Mouse (Mus musculus): Measurements from ENCODE around the gene Tmem266. TPM values are rescaled to one million over a fixed set of nuclear protein-coding genes. Genes with fewer than 3 reads are reported as not detected.

Tmem266 gene
- total and polyA plus RNA-seq, 2 experiments from 2014 or later = 5.9 to 7.1 TPM

DNA sequence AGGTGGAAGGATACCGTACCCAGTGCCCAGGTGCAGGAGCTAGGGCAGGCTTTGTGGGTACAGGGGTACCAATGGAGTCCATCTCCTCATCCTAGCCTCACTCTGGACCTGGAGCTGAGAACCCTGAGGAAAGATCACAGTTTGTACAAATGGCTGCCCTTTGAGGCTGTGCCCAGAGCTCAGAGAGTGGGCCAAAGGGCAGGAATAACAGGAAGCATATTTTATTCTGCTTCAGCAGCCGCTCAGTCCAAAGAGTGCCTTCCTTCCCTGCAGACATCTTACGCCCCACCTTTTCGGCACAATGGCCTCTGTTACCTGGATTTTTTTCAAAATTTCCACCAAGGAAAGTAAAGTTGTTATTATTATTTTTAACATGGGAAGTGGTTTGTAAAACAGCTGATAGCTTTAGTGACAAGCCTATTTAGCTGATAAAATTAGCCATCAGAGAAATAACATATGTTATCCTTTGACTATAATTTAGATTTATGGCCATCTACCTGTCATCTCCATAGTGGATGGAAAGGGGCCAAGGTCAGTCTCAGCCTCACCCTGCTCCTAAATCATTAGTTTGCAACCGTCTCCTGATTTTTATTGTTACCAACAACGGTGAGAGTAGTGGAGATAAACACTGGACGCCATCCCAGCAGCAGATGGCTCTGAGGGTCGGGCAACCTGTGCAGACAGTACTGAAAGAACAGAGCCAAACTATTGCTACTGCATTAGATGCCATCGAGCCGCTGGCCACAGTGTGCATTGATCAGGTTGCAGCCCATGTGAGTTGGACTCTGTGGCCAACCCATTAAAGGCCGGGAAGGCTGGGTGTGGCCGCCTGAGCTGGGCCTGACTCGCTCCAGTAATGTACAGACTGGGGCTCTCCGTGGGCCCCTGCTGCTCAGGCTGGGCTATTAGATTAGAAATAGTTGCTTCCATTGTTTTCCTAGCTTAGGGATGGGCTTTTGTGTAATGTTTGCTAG lies 97.0 kb downstream of the Tmem266 start:
- 0 out of 2 replicates have a peak, but pooled peaks cover 2% of the 10 kb centered on the region for H3K9me3 ChIP-seq (ENCODE audit: low read length)
- no peak for DNase-seq (ENCODE audit: low spot score)
- H3K27ac ChIP-seq = no peak overlapping the region
- H3K4me3 ChIP-seq (ENCODE audit: low read length) = no peak overlapping the region
- H3K4me2 ChIP-seq (ENCODE audit: low read depth, low read length) = no peak overlapping the region
- H3K27me3 ChIP-seq (ENCODE audit: insufficient read depth, low read length) = no peaks in the 10 kb centered on the region
- no peak for ATAC-seq
- 70% methylated on average over 14 of the region's 14 CpGs for WGBS
- H3K4me1 ChIP-seq (ENCODE audit: insufficient read depth, low read length) = no peaks in the 10 kb centered on the region
- no peak for TF ChIP-seq CTCF (IDR thresholded peaks at IDR 0.05; ENCODE audit: low read depth)
- H3K9ac ChIP-seq (replicated peaks; ENCODE audit: low read length) = no peak overlapping the region
- H3K36me3 ChIP-seq (ENCODE audit: insufficient read depth, low read length) = no peaks in the 10 kb centered on the region

DNA sequence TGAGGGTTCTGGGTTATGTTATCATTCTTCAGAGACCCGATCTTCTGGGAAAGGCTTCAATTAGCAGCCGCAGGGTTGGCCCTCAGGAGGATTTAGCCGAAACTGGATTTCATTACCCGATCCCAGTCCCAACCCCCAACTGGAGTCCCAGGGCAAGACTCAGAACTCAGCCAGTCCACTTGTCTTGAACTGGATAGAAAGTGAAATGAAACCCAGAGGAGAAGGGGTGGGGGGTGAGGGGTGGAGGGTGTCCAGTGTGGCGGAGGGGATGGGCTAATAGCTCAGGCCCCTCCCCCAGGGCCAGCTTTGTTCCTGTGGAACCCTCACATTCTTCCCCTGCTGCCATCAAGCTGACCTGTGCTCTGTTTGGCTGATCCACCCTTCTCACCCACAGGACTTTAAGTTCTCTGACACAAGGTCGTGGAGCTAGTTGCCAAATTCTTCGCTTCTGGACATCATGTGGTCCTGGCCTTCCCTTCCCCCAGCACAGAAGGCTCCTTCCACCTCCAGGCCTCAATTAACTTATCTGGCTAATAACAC lies 98.6 kb downstream of the Tmem266 start:
- ATAC-seq (no peak), DNase-seq (ENCODE audit: low spot score) (no peak)
- no peak overlapping the region for H3K9ac ChIP-seq (replicated peaks; ENCODE audit: low read length)
- no peak for TF ChIP-seq CTCF (IDR thresholded peaks at IDR 0.05; ENCODE audit: low read depth)
- no peak overlapping the region for H3K27ac ChIP-seq
- H3K4me2 ChIP-seq (ENCODE audit: low read depth, low read length) = no peak overlapping the region
- 0 out of 2 replicates have a peak, but pooled peaks cover 2% of the 10 kb centered on the region for H3K9me3 ChIP-seq (ENCODE audit: low read length)
- no peaks in the 10 kb centered on the region for H3K36me3 ChIP-seq (ENCODE audit: insufficient read depth, low read length)
- 73% methylated on average over 7 of the region's 7 CpGs for WGBS
- no peaks in the 10 kb centered on the region for H3K27me3 ChIP-seq (ENCODE audit: insufficient read depth, low read length)
- no peak overlapping the region for H3K4me3 ChIP-seq (ENCODE audit: low read length)
- no peaks in the 10 kb centered on the region for H3K4me1 ChIP-seq (ENCODE audit: insufficient read depth, low read length)

DNA sequence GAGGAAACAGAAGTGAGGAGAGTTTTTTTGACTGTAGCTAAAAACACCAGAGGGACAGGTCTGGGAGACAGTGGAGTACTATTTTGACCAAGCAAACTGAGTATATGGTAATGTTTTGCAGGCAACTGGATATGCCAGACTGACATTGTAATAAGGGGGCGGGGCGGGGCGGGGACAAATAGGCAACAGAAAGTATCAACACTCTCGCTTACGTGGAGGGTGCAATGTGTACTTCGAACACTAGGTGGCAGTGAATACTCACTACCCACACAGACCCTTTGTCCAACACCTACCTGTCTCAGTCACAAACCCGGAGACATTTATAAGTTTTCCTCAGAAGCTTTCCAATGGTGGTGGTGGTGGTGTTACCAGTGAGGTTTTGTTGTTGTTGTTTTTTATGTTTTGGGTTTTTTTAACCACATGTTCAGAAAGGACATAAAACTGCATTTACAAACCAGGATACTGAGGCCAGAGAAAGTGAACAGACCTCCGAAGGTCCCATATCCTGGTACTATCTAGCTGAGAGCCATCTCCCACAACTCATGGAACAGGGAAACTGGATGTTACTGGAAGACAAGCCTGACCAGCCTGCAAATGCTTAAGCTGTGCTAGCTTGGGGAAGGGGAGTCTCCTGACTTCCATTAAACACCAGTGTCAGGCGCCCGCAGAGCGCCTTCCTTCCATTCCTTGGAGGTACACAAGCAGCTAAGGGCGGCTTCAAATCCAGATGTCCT lies 102.7 kb downstream of the Tmem266 start:
- no peak overlapping the region for H3K4me2 ChIP-seq (ENCODE audit: low read depth, low read length)
- H3K4me3 ChIP-seq (ENCODE audit: low read length) = no peak overlapping the region
- no peaks in the 10 kb centered on the region for H3K36me3 ChIP-seq (ENCODE audit: insufficient read depth, low read length)
- TF ChIP-seq CTCF (IDR thresholded peaks at IDR 0.05; ENCODE audit: low read depth) = peak; percentile 87
- no peaks in the 10 kb centered on the region for H3K9me3 ChIP-seq (ENCODE audit: low read length)
- 36% methylated on average over 12 of the region's 12 CpGs for WGBS
- H3K4me1 ChIP-seq (ENCODE audit: insufficient read depth, low read length) = no peaks in the 10 kb centered on the region
- no peak overlapping the region for H3K27ac ChIP-seq
- H3K27me3 ChIP-seq (ENCODE audit: insufficient read depth, low read length) = no peaks in the 10 kb centered on the region
- peak; percentile 46 for ATAC-seq
- DNase-seq (ENCODE audit: low spot score) = peak; percentile 87
- H3K9ac ChIP-seq (replicated peaks; ENCODE audit: low read length) = no peak overlapping the region

DNA sequence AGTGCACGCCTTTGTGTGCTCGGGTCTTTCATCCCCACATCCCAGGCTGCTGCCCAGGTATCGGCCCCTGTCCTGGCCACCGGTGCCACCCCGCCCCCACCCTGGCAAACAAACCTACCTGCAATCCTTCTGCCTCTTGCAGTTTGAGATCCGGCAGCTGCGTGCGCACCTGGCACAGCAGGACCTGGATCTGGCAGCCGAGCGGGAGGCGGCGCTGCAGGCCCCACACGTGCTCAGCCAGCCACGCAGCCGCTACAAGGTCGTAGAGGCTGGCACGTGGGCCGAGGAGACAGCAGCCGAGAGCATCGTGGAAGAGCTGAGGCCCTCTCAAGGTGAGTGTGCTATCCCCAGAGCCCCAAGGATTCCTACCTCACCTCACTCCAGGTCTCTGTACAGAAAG lies 103.4 kb downstream of the Tmem266 start:
- no peak overlapping the region for H3K9ac ChIP-seq (replicated peaks; ENCODE audit: low read length)
- TF ChIP-seq CTCF (IDR thresholded peaks at IDR 0.05; ENCODE audit: low read depth) = peak; percentile 49
- no peaks in the 10 kb centered on the region for H3K9me3 ChIP-seq (ENCODE audit: low read length)
- no peak overlapping the region for H3K4me2 ChIP-seq (ENCODE audit: low read depth, low read length)
- H3K4me3 ChIP-seq (ENCODE audit: low read length) = no peak overlapping the region
- peak; percentile 57 for DNase-seq (ENCODE audit: low spot score)
- H3K4me1 ChIP-seq (ENCODE audit: insufficient read depth, low read length) = no peaks in the 10 kb centered on the region
- 24% methylated on average over 20 of the region's 20 CpGs for WGBS
- no peak overlapping the region for H3K27ac ChIP-seq
- peak; percentile 45; the same call in 1 of the 2 replicates for ATAC-seq
- no peaks in the 10 kb centered on the region for H3K27me3 ChIP-seq (ENCODE audit: insufficient read depth, low read length)
- H3K36me3 ChIP-seq (ENCODE audit: insufficient read depth, low read length) = no peaks in the 10 kb centered on the region

DNA sequence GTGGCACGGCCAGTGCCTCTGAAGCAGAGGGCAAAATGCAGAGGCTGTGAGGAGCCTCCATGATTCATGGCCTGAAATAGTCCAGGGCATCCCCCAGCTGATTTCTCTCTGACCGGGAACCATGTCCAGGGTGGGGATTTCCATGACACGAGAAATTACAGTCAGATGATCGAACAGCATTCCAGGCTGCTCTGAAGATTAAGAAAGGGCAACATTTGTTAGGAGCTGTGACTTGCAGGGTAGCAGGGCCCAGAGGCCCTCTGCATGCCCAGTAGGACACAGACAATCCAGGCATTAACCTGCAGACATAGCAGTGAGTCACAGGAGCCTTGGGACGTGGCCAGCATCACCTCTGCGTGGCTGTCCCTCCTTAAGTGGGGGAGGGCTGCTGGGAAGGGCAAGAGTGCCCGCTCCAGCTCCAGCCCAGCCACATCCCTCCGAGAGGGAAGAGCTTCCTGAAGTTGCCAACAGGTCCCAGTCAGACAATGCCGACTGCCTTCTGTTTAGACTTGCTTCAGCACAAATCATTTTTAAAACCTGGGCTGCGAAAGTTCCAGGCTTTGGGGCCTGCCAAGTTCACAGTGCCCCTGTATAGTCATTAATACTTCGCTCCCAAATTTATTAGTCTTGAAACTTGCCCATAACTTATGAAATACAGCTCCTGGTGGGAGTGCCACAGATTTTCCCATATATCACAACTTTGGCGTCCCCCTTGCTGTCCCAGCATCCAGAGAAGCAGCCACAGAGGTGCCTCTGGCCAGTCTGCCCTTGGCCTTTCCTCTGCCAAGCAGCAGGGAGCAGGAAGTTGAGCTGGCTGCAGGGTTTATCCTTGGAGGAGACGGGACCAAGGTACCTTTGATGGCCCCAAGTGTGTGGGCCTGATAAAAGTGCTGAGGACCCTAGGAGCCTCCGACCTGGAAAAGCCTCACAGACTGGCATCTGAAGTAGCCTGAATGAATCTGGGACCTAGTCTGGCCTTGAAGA lies 105.9 kb downstream of the Tmem266 start:
- no peaks in the 10 kb centered on the region for H3K27me3 ChIP-seq (ENCODE audit: insufficient read depth, low read length)
- H3K4me2 ChIP-seq (ENCODE audit: low read depth, low read length) = no peak overlapping the region
- no peaks in the 10 kb centered on the region for H3K36me3 ChIP-seq (ENCODE audit: insufficient read depth, low read length)
- H3K9ac ChIP-seq (replicated peaks; ENCODE audit: low read length) = no peak overlapping the region
- no peaks in the 10 kb centered on the region for H3K4me1 ChIP-seq (ENCODE audit: insufficient read depth, low read length)
- TF ChIP-seq CTCF (IDR thresholded peaks at IDR 0.05; ENCODE audit: low read depth) = no peak
- no peaks in the 10 kb centered on the region for H3K9me3 ChIP-seq (ENCODE audit: low read length)
- no peak overlapping the region for H3K4me3 ChIP-seq (ENCODE audit: low read length)
- 69% methylated on average over 14 of the region's 14 CpGs for WGBS
- ATAC-seq (no peak), DNase-seq (ENCODE audit: low spot score) (no peak)
- H3K27ac ChIP-seq = no peak overlapping the region

DNA sequence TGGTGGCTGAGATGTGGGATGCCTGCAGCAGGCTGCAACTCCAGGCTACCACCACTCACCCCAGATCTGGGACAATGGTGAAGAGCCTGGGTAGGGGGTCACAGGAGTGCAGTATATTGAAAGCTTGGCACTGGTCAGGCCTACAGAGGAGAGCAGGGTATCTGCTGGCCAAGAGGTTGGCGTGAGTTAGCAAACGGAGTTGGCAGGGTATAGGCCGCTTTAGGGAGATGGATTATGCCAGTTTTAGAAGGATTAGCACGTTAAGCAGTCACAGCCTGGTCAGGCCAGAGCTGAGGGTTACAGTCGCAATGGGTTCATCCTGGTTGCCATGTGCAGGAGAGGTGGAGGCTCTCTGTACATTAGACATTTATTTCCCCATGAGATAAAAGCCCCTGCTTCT lies 107.2 kb downstream of the Tmem266 start:
- Histone ChIP-seq H3K27ac (no peak overlapping the region), H3K36me3 (ENCODE audit: insufficient read depth, low read length) (no peaks in the 10 kb centered on the region), H3K4me1 (ENCODE audit: insufficient read depth, low read length) (no peaks in the 10 kb centered on the region), H3K4me3 (ENCODE audit: low read length) (no peak overlapping the region), H3K9me3 (ENCODE audit: low read length) (no peaks in the 10 kb centered on the region), H3K9ac (replicated peaks; ENCODE audit: low read length) (no peak overlapping the region), H3K4me2 (ENCODE audit: low read depth, low read length) (no peak overlapping the region), H3K27me3 (ENCODE audit: insufficient read depth, low read length) (no peaks in the 10 kb centered on the region)
- no peak for ATAC-seq
- 65% methylated on average over 5 of the region's 5 CpGs for WGBS
- TF ChIP-seq CTCF (IDR thresholded peaks at IDR 0.05; ENCODE audit: low read depth) = no peak
- no peak for DNase-seq (ENCODE audit: low spot score)
